Mouse (Mus musculus) gastrocnemius, postnatal 10 days (tissue): ENCODE measurements around the gene Prkag3. TPM values are rescaled to one million over a fixed set of nuclear protein-coding genes. Genes with fewer than 3 reads are reported as not detected.

Experiments used
- DNase-seq: peaks from one replicate; pipeline ENCODE4 v3.0.0; 2021; ENCODE audit warnings: mixed read lengths
- total RNA-seq, 2 experiments: library from RNA; stranded (reverse); gene quantifications; 2 replicates each; pipeline ENCODE4 v1.2.3; 2021

Prkag3 gene
- total RNA-seq, 2 experiments from 2014 or later: 64.7 to 66.7 TPM

- DNase-seq: no peak
Observed at GRCm38 (mm10) chr1:74712461-74713098, 36.4 kb downstream of the Prkag3 start.

DNA sequence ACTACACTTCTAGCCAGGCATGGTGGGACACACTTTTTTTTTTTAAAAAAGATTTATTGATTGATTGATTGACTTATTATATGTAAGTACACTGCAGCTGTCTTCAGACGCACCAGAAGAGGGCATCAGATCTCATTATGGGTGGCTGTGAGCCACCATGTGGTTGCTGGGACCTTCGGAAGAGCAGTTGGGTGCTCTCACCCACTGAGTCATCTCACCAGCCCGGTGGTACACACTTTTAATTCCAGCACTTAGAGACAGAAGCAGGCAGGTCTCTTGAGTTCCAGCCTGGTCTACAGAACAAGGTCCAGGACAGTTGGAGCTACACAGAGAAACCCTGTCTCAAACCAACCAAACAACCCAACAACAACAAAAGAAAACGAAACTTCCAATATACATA lies 37.0 kb downstream of the Prkag3 start:
- no peak for DNase-seq

DNA sequence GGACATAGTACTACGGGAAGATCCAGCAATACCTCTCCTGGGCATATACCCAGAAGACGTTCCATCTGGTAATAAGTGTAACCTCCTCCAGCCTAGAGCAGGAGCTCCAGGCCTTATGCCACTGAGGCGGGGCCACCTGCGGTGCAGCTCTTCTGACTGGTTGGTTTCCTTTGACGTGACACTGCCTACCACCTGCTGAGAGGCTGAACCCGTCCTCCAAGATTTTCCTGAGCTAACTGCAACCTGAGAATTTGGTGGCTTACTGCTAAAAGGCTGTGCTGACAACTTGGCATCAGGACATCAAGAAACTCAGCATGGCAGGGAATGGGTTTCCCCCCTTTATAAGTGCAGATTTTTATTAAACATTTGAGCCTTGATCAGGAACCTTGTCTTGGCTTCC lies 39.5 kb downstream of the Prkag3 start:
- DNase-seq: no peak

DNA sequence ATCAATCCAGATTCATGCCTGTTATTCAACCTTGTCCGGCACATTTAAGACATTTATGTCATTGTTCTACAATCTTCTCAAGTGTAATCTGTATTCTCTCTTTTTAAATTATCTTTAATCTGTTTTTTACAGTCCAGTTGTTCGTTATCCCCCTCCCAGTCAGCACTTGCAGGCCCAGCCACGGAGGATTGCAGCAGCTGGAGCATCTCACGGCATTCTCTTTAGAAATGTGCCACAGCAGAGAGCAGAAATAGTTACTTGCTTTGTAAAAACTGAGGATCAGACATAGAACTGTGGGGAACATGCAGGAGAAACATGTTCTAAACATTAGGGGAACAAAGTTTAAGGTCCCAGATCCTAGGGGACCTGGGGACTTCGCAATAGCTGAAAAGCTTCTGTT lies 44.0 kb downstream of the Prkag3 start:
- no peak for DNase-seq

DNA sequence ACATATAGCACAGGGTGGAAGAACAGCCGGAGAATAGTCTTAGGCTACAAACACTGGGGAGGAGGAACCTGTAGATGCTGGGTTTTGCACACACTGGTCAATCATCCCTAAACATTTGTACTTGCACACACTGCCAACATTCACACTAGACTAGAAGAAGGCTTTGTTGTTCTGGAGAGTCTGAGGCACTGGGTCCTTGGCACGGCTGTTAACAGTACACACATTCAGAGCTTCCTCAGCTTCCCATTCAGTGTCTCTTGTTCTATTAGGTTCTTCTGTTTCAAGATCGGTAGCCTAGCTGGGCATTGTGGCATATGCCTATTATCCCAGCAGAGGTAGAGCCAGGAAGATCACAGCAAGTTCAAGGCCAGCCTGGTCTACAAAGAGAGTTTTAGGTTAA lies 44.9 kb downstream of the Prkag3 start:
- no peak for DNase-seq

DNA sequence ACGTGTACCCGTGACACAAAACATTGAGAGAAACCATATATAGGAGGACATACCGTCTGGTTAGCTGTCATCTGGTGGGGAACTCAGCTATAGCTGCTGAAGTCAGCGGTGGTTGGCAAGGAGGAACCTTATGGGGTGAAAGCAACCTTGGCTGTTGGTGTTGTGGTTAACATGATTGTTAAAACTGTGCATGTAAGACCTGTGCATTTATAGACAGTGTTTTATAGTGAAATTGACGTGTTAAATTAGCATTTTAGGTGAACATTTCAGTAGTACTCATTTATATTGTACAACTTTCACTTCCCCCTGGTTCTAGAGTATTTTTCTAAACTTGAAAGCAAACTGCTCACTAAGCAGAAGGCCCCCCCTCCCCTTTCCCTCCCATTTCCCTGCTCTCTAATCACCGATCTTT lies 46.9 kb downstream of the Prkag3 start:
- no peak for DNase-seq

- DNase-seq: no peak
Observed at GRCm38 (mm10) chr1:74698791-74699190, 50.2 kb downstream of the Prkag3 start.

GRCm38 (mm10) chr1:74698353-74698752 lies 50.7 kb downstream of the Prkag3 start:
- no peak for DNase-seq

DNA sequence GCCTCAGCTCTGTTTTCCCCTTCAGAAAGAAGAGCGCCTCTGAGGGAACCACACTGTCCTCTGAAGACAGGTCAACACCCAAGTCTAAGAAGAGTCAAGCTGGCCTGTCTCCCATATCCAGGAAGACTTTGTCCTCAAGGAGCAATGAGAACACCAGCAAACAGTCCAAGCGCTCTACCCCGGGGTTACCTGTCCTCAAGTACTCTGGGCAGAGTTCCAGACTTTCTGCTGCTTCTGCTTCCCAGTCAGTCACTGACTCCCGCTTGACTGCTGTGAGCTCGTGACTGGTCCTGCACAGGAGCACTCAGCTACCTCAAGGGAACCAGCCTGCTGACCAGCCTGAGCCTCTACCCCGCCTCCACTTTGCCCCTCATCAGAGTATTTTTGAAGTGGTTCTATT lies 51.6 kb downstream of the Prkag3 start:
- no peak for DNase-seq

DNA sequence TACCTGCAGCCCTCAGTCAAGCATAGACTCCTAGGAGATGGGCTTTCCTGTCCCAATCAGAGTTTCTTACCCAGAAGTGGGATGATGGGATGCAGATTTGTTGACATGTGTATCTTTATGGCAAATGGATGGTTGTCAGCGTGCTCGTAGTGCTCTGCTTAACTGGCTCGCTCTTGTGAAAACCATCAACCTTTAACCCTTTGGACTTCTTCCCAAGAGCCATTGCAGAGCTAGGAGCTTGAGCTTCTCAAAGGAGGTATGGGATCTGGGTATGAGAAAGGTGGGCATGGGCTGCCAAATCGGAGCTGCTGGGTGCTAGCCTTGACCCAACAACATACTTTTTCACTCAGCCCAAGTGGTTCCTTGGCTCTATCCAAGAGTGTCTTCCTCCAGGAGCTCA lies 53.2 kb downstream of the Prkag3 start:
- DNase-seq: no peak

DNA sequence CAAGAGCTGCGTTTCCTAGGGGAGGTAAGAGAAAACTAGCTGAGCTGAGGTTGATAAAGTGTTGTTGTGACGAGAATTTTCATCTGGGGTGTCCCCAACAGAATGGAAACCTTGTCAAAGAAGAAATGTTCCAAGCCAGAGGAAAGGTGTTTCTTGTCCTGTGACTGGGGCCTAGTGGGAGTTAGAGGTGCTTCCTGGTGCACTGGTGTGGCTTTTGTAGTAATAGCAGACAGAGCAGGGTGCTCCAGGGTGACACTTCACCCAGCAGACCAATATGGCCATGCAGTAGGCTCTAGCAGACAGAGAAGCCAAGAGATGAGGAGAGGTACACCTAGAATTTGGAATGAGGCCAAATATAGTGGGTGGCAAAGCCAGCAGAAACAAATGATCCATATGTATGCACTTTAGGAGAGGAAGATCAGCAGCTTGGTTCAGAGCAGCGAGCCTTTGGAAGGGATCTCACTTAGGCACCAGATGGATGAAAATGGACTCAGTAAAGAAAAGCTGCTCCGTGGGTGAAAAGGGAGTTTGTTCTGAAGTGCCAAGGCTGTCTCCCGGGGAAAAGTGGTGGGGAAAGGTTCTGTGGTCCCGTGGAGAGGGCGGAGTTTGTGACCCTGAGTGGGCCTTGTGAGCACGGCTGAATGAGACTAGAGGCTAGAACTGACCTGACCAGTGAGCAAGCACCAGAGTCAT lies 55.0 kb downstream of the Prkag3 start:
- no peak for DNase-seq

Other genes starting within 250 kb of the Prkag3 start
- 10 to 100 TPM; 16.6 to 18.7 TPM for gene Cnot9, start 243.2 kb downstream of the Prkag3 start, total RNA-seq
- gene Plcd4, start 206.3 kb downstream of the Prkag3 start, total RNA-seq: 10 to 100 TPM; 69.1 to 69.5 TPM
- 10 to 100 TPM in 1 of 2 experiments, 1 to 10 TPM in 1; 9.0 to 14.0 TPM for gene Usp37, start 204.9 kb downstream of the Prkag3 start, total RNA-seq
- 10 to 100 TPM in 1 of 2 experiments, 1 to 10 TPM in 1; 7.1 to 11.2 TPM for gene Zfp142, start 161.0 kb downstream of the Prkag3 start, total RNA-seq
- gene Bcs1l, start 160.9 kb downstream of the Prkag3 start, total RNA-seq: 10 to 100 TPM; 12.7 to 13.7 TPM
- gene Rnf25, start 147.8 kb downstream of the Prkag3 start, total RNA-seq: 10 to 100 TPM; 18.1 to 23.1 TPM
- 1 to 10 TPM in 1 of 2 experiments, under 1 TPM in 1; 0.88 to 1.8 TPM for gene Stk36, start 147.8 kb downstream of the Prkag3 start, total RNA-seq
- gene Ttll4, start 87.5 kb downstream of the Prkag3 start, total RNA-seq: 10 to 100 TPM; 10.4 to 15.3 TPM
- gene Cyp27a1, start 35.6 kb downstream of the Prkag3 start, total RNA-seq: 1 to 10 TPM; 8.6 to 8.9 TPM
- gene Wnt6, start 22.7 kb upstream of the Prkag3 start, total RNA-seq: 1 to 10 TPM in 1 of 2 experiments, under 1 TPM in 1; 0.95 to 1.5 TPM
- under 1 TPM in 1 of 2 experiments, not detected in 1; 0.29 TPM for gene Wnt10a, start 42.3 kb upstream of the Prkag3 start, total RNA-seq
- under 1 TPM; 0.52 to 0.56 TPM for gene Cdk5r2, start 105.7 kb upstream of the Prkag3 start, total RNA-seq
- not detected for gene Fev, start 136.2 kb upstream of the Prkag3 start, total RNA-seq
- gene Cryba2, start 143.9 kb upstream of the Prkag3 start, total RNA-seq: not detected
- gene Cfap65, start 186.4 kb upstream of the Prkag3 start, total RNA-seq: not detected
- under 1 TPM; 0.16 to 0.23 TPM for gene Ihh, start 202.5 kb upstream of the Prkag3 start, total RNA-seq